Mouse (Mus musculus): ENCODE data around the gene Slc25a43. TPM values are rescaled to one million over a fixed set of nuclear protein-coding genes. Genes with fewer than 3 reads are reported as not detected.
A peak's percentile ranks its signal among the peaks of the same experiment; 100 is the strongest.

Slc25a43 gene
- polyA plus RNA-seq, 1 experiment from 2014 or later: 0.06 TPM

DNA sequence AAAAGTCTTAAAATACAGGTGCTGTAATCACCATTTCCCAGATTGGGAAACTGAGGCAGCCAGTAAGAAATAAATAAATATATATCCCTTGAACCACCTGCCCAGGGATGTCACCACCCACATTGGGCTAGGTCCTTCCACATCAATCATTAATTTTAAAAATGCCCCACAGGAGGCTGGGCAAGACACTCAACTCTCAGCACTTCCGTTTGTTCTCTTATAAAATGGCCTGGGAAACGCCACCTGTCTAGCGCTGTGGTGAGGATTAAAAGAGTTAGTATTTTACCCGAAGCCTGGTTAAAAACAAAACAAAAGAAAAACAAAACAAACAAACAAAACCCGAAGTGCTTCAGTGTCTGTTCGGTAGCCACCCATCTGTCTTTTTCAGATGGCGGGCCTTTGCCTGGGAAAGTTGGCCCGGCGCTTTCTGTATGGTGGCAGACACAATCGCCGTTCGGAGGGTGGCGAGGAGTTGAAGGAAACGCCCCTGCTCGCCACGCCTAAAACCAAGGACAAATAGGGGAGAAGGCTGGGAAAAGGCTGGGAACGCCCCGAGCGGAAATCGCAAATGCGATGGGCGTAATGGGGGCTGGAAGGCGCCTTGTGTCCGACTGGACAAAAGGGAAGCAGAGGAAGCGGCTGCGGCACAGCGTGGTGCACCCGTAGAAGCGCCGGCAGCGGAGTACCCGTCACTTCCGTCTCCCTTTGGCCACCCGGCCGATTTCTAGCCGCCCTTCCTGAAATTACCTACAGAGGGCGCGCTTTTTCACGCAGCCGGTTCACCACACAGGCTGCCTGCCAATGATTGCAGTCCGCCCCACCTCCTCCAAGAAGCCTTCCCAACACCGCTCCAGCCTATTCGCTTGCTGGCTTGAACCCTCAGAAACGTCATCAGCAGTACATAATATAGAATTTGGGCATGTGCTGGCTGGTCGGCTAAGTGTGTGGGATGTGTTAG is 64.2 kb downstream of the Slc25a43 start:
- POLR2A ChIA-PET: no interaction called here
- H3K27me3 ChIP-seq: peaks cover 17% of the 10 kb centered on the region
- DNase-seq (ENCODE audit: low read depth, low spot score) (peak; percentile 51), ATAC-seq (peak; percentile 90)
- CTCF ChIA-PET: no interaction called here
- no peak for TF ChIP-seq CTCF (IDR thresholded peaks at IDR 0.05)
- in situ Hi-C loops (cut with MboI; ENCODE audit: low pct_unique_long_range_greater_than_20kb): loop anchor here (25.0 kb wide), 1 partner anchor 170 kb away; the partner anchor contains the start of gene Akap17b

DNA sequence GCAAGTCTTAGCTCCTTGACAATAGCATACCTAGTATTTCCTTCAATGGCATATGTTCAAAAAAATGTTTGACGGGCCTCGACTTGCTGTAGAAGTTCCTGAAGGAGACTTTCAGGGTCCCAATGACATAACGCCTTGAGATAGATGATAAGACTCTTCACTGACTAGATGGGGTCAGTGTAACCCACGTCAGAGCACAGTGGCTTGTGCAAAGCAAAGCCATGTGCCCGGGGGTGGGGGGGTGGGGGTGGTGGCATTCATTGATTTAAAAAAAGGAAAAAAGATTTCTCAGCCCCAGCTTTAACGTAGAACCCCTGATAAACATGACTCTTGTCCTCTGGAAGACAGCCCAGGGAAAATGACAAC is 64.8 kb downstream of the Slc25a43 start:
- no peak for TF ChIP-seq CTCF (IDR thresholded peaks at IDR 0.05)
- ATAC-seq (no peak), DNase-seq (ENCODE audit: low read depth, low spot score) (no peak)
- H3K27me3 ChIP-seq: peaks cover 13% of the 10 kb centered on the region
- in situ Hi-C loops (cut with MboI; ENCODE audit: low pct_unique_long_range_greater_than_20kb): loop anchor here (25.0 kb wide), 1 partner anchor 171 kb away; the partner anchor contains the start of gene Akap17b
- ChIA-PET CTCF (no interaction called here), POLR2A (no interaction called here)

DNA sequence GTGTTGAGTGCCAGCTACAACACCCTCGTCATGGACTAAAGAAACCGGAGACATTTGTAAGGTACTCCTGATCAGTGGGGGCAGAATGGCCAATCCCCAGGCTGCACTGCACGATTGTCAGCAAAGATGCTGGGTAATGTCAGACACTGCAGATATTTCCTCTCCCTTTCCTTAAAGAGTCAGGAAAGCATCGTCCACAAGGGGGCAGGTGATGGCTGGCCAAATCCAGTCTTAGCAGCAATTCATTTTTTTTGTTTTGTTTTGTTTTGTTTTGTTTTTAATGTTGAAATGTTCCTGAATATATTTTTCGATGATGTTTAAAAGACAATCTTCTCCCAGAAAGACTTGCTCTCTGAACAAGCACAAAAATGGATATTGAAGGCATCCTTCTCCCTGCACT is 67.9 kb downstream of the Slc25a43 start:
- in situ Hi-C loops (cut with MboI; ENCODE audit: low pct_unique_long_range_greater_than_20kb): loop anchor here (25.0 kb wide), 1 partner anchor 174 kb away; the partner anchor contains the start of gene Akap17b
- ATAC-seq (no peak), DNase-seq (ENCODE audit: low read depth, low spot score) (no peak)
- peaks cover 5% of the 10 kb centered on the region for H3K27me3 ChIP-seq
- no peak for TF ChIP-seq CTCF (IDR thresholded peaks at IDR 0.05)
- ChIA-PET CTCF (interaction anchor here (1.6 kb wide), 1 partner anchor 60 kb away, joined by 3 read pairs; no protein-coding TSS in a partner anchor), POLR2A (no interaction called here)

DNA sequence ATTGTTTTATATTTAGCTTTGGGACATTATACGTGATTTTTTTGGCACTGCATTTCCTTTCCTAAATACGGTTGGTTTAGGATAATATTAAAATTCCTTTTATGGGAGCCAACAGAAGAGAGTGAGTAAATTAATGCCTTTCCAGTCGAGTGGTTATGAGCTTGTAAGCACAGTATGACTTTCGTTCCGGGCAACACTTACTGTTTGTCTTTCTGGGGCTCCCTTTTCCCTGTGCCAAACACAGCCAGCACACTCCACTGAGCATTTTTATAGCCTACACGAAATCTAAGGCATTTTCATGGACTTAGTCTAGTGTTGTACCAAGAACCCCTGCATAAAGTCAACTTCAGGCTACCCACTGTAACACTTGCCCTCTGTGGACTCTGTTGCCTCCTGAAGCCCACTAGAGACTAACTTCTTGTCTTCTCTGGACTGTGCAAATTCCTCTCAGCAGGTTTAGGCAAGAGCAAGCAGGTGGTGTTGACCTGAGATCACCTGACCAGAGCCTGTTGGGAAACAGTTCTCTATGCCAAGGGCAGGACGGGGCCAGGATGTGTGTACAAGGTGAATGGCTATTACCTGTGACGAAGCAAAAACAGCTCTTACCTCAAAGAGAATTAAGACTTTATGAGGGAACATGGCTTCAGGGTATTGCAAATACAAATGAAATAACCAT is 70.8 kb downstream of the Slc25a43 start:
- POLR2A ChIA-PET: no interaction called here

DNA sequence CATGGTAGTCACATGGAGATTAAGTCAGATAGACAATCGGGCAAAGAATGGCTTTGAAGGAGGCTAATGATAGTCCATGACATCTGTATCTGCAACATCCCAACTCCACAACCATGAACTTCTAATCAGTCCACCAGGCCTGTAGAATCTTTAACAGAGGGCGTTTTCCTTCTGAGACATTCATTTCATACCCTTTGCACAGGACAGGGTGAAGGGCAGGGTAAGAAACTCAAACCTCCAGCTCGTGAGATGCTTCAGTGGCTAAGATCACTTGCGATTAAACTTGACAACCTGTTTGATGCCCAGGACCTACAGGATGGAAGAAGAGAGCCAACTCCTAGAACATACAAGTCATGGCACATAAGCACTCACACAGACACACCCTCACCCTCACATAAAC is 71.6 kb downstream of the Slc25a43 start:
- H3K27me3 ChIP-seq: peaks cover 4% of the 10 kb centered on the region
- in situ Hi-C loops (cut with MboI; ENCODE audit: low pct_unique_long_range_greater_than_20kb): loop anchor here (25.0 kb wide), 1 partner anchor 178 kb away; the partner anchor contains the start of gene Akap17b
- ChIA-PET CTCF (no interaction called here), POLR2A (no interaction called here)
- TF ChIP-seq CTCF (IDR thresholded peaks at IDR 0.05): no peak
- DNase-seq (ENCODE audit: low read depth, low spot score): no peak
- no peak for ATAC-seq

More for the DNA sequence above, 70.8 kb downstream of the Slc25a43 start:
- ATAC-seq: no peak
- no peak for TF ChIP-seq CTCF (IDR thresholded peaks at IDR 0.05)
- no peak for DNase-seq (ENCODE audit: low read depth, low spot score)
- H3K27me3 ChIP-seq: peaks cover 5% of the 10 kb centered on the region
- CTCF ChIA-PET: no interaction called here
- in situ Hi-C loops (cut with MboI; ENCODE audit: low pct_unique_long_range_greater_than_20kb): loop anchor here (25.0 kb wide), 1 partner anchor 177 kb away; the partner anchor contains the start of gene Akap17b

DNA sequence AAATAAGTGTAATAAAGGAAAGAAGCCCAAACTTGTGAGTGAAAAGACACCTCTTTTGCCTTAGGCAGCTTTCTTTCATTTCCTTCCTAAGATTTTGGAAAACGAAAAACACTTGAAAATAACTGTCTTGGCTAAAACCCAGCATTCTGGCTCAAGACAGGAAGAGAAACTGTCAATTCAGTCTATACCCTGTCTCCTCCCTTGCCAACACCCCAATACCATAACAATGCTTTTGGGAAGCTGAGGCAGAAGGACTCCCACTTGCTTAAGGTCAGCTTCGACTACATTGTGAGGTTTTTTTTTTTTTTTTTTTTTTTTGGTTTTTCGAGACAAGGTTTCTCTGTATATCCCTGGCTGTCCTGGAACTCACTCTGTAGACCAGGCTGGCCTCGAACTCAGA is 72.0 kb downstream of the Slc25a43 start:
- POLR2A ChIA-PET: no interaction called here
- DNase-seq (ENCODE audit: low read depth, low spot score): no peak
- no peaks in the 10 kb centered on the region for H3K27me3 ChIP-seq
- CTCF ChIA-PET: no interaction called here
- ATAC-seq: no peak
- TF ChIP-seq CTCF (IDR thresholded peaks at IDR 0.05): no peak
- in situ Hi-C loops (cut with MboI; ENCODE audit: low pct_unique_long_range_greater_than_20kb): loop anchor here (25.0 kb wide), 1 partner anchor 178 kb away; the partner anchor contains the start of gene Akap17b

DNA sequence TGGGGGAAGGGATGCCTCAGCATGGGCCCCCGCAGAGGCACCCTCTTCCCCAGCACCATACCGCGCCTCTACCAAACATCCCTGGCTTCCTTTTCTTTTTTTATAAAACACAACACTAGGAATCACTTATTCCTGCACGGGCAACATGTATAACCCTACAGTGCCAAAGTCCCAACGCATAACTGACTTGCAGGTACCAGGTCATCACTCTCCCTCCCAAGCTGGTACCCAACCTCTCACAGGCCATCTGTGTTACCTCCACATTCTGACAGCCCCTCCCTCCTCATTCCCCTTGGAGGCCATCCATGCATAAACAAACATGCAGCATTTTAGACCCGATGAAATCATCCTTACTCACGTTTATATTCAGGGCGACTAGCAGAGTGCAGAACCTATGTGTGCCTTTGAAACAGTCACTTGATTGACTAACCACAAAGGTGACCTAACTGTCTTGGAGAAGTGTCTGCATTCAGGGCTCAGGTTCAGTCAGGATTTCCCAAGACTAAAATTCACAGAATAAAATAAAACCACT is 73.0 kb downstream of the Slc25a43 start:
- H3K27me3 ChIP-seq: peaks cover 4% of the 10 kb centered on the region
- no peak for TF ChIP-seq CTCF (IDR thresholded peaks at IDR 0.05)
- ChIA-PET POLR2A (no interaction called here), CTCF (interaction anchor here (1.8 kb wide), 1 partner anchor 14 kb away, joined by 5 read pairs; no protein-coding TSS in a partner anchor)
- in situ Hi-C loops (cut with MboI; ENCODE audit: low pct_unique_long_range_greater_than_20kb): loop anchor here (25.0 kb wide), 1 partner anchor 179 kb away; the partner anchor contains the start of gene Akap17b
- ATAC-seq: no peak
- no peak for DNase-seq (ENCODE audit: low read depth, low spot score)

DNA sequence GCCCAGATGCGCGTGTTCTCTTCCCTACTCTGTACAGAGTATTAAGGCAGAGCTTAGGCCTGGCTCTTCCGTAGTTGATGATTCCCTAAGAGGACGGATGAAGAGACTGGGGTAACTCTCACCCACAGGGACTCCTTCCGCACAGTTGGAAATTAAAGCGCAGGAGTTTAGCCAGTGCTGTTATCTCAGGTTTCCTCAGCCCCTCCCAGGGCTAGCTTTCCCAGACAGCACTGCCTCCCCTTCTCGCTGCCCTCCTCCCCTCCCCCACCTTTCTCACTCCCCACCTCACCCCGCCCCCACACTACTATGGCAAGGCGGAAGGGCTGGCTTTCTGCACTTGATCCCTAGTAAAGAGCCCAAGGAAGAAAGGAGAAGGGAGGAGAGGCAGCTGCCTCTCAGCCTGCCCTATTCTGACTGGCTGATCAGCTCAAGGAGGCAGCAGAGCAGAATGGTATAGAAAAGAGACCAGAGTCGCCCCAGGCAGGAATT is 73.5 kb downstream of the Slc25a43 start:
- ATAC-seq: peak; percentile 59
- POLR2A ChIA-PET: interaction anchor here (0.6 kb wide), 1 partner anchor 32 kb away, joined by 3 read pairs; no protein-coding TSS in a partner anchor
- TF ChIP-seq CTCF (IDR thresholded peaks at IDR 0.05): no peak
- H3K27me3 ChIP-seq: peaks cover 6% of the 10 kb centered on the region
- DNase-seq (ENCODE audit: low read depth, low spot score): no peak
- in situ Hi-C loops (cut with MboI; ENCODE audit: low pct_unique_long_range_greater_than_20kb): loop anchor here (25.0 kb wide), 1 partner anchor 180 kb away; the partner anchor contains the start of gene Akap17b
- CTCF ChIA-PET: interaction anchor here (1.8 to 2.8 kb wide), 3 partner anchors 13 to 56 kb away, joined by 3 to 11 read pairs (median 5); partner anchors contain the start of gene Slc25a5

DNA sequence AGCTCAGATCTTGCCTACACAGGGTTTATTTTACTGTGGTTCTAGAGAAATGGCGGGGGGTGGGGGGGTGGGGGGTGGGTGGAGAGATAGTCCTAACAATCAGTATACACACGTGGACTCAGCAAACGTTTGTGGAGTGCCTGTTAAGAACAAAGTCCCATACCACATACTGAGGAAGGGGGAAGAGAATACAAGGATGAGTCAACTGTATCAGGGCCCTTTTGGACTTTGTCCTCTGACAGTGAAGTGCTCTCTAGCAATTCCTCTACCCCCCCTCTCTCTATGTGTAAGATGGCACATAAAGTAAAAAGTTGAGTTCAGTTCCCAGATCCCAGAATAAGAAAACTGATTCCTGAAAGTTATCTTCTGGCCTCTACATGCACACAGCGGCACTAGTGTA is 76.1 kb downstream of the Slc25a43 start:
- in situ Hi-C loops (cut with MboI; ENCODE audit: low pct_unique_long_range_greater_than_20kb): loop anchor here (25.0 kb wide), 1 partner anchor 182 kb away; the partner anchor contains the start of gene Akap17b
- POLR2A ChIA-PET: no interaction called here
- H3K27me3 ChIP-seq: peaks cover 6% of the 10 kb centered on the region
- CTCF ChIA-PET: interaction anchor here (2.8 kb wide), 1 partner anchor 58 kb away, joined by 11 read pairs; no protein-coding TSS in a partner anchor
- no peak for TF ChIP-seq CTCF (IDR thresholded peaks at IDR 0.05)
- ATAC-seq (no peak), DNase-seq (ENCODE audit: low read depth, low spot score) (no peak)

DNA sequence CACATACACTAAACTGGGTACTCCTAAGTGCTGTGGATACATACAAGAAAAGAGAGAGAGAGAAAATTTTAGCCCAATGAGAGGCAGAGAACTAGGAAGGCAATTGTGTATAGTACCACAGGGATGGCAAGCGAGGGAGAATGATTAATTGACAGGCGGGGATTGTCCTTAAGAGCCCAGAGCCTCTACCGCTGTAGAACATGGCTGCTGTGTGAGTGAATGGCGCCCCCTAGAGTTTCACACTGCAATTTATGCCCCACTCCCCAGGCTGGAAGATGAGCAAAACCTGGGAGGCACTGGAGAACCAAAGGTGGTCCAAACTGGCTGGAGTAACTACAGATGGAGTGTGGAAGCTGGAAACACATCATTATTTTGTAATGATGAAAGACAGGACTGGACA is 76.7 kb downstream of the Slc25a43 start:
- CTCF ChIA-PET: interaction anchor here (0.6 to 1.4 kb wide), 6 partner anchors 9 to 176 kb away, joined by 3 to 7 read pairs (median 6); no protein-coding TSS in a partner anchor
- TF ChIP-seq CTCF (IDR thresholded peaks at IDR 0.05): peak; percentile 77
- POLR2A ChIA-PET: no interaction called here
- H3K27me3 ChIP-seq: peaks cover 6% of the 10 kb centered on the region
- DNase-seq (ENCODE audit: low read depth, low spot score) (no peak), ATAC-seq (peak; percentile 51)
- in situ Hi-C loops (cut with MboI; ENCODE audit: low pct_unique_long_range_greater_than_20kb): loop anchor here (25.0 kb wide), 1 partner anchor 183 kb away; the partner anchor contains the start of gene Akap17b

Data from Patski (cell line).